Mouse (Mus musculus) neural tube, embryonic 12.5 days (tissue): ENCODE data around the gene Slc39a3. TPM values are rescaled to one million over a fixed set of nuclear protein-coding genes. Genes with fewer than 3 reads are reported as not detected.
A peak's percentile ranks its signal among the peaks of the same experiment; 100 is the strongest.
"Not testable (repeated sequence)": the region's sequence is repeated elsewhere in the genome, so short reads cannot be mapped to it uniquely, and the experiment has no call there.

Source experiments
- ATAC-seq: fragments of 200-750 bp; cut with Nextera tagmentation; 2 replicates; pipeline ENCODE4 v1.8.0; 2017; ENCODE audit warnings: low read depth, mild to moderate bottlenecking, moderate TSS enrichment, moderate library complexity; ENCODE audit not compliant: low FRiP score
- H3K27ac ChIP-seq: fragments of 300-500 bp; sonication (generic); 2 replicates; pipeline ENCODE4 v1.5.1; 2016
- H3K27me3 ChIP-seq: fragments of 300-500 bp; sonication (generic); replicated peaks from 2 replicates; pipeline ENCODE4 v1.6.1; 2016; ENCODE audit warnings: mild to moderate bottlenecking
- H3K36me3 ChIP-seq: fragments of 300-500 bp; sonication (generic); 2 replicates; pipeline ENCODE4 v1.6.1; 2016; ENCODE audit warnings: mild to moderate bottlenecking
- H3K4me1 ChIP-seq: fragments of 300-500 bp; sonication (generic); 2 replicates; pipeline ENCODE4 v1.6.1; 2016
- H3K4me2 ChIP-seq: fragments of 300-500 bp; sonication (generic); replicated peaks from 2 replicates; pipeline ENCODE4 v1.6.1; 2016; ENCODE audit warnings: mild to moderate bottlenecking
- H3K4me3 ChIP-seq: fragments of 300-500 bp; sonication (generic); 2 replicates; pipeline ENCODE4 v1.5.1; 2016
- H3K9ac ChIP-seq: fragments of 300-500 bp; sonication (generic); 2 replicates; pipeline ENCODE4 v1.6.1; 2016; ENCODE audit warnings: mild to moderate bottlenecking
- H3K9me3 ChIP-seq: fragments of 300-500 bp; sonication (generic); 2 replicates; pipeline ENCODE4 v1.6.1; 2016; ENCODE audit warnings: mild to moderate bottlenecking
- WGBS: fragments of 180-500 bp; shearing (Covaris S2); methylation state at CpG from one replicate; pipeline ENCODE4 v1.1.7; 2016; 5-methylcytosine and 5-hydroxymethylcytosine counted together
- polyA plus RNA-seq: library from polyadenylated mRNA; unstranded; fragments of >200 nt; fragmentation: Nextera tagmentation; extraction: Ambion mirVana; gene quantifications from 2 replicates; pipeline ENCODE4 v1.2.1, GENCODE M21; 2016

The Slc39a3 gene
- polyA plus RNA-seq, 1 experiment from 2014 or later: 40.2 TPM

GRCm38 (mm10) chr10:81062710-81063109, 25.5 kb upstream of the Slc39a3 start:
- Histone ChIP-seq H3K27me3 (no peaks in the 10 kb centered on the region), H3K9me3 (no peaks in the 10 kb centered on the region), H3K36me3 (peaks cover 6% of the 10 kb centered on the region; the same call in 1 of the 2 replicates), H3K27ac (no peak overlapping the region), H3K4me3 (no peak overlapping the region), H3K4me1 (peaks cover 18% of the 10 kb centered on the region), H3K9ac (no peak overlapping the region), H3K4me2 (no peak overlapping the region)
- WGBS: 64% methylated on average over 4 of the region's 4 CpGs
- no peak for ATAC-seq

DNA sequence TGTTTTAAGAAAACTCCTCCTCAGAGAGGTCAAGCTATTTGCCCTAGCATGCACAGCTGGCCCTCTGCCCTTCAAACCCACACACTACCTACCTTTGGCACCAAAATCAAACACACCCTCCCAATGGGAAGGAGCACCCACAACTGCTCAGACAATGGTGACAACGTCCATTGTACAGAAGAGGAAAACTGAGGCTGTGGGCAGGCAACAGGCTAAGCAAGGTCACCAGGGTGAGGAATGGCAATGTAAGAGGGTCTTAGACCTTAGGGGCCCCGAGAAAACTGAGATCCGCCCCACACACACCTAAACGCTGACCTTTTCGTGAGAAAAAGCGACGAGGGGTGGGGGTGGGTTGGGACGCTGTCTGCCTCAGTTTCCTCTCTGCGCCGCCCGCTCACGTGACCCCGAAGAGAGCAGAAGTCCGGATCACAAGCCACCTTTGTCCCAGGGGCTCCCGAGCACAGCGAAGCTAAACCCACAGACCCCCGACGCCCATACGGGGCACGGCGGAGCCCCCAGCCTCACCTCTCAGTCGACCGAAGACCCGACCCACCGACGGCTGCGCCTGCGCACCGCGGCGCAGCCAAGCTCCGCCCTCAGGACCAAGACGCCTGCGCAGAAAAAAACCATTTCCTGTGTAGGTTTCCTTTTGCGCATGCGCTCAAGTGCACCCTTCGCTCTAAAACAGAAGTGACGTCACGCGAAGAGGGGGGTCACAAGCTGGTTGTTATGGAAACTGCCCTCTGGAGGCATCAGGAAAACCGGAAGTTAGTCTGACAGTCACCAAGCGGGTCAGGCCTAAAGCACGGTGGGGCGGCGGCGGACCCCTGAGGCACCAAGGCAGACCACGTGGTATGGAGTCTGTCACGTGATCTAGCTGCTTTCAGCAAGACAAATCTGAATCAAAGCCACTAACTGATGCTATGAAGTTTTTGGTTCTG, 22.6 kb upstream of the Slc39a3 start, which contains the start of gene Sgta:
TSS of gene Sgta (minus strand) at position 579 of the 941 bp plus-strand sequence.
- WGBS: under 1% methylated on average over 48 of the region's 48 CpGs
- H3K27me3 ChIP-seq: no peaks in the 10 kb centered on the region

DNA sequence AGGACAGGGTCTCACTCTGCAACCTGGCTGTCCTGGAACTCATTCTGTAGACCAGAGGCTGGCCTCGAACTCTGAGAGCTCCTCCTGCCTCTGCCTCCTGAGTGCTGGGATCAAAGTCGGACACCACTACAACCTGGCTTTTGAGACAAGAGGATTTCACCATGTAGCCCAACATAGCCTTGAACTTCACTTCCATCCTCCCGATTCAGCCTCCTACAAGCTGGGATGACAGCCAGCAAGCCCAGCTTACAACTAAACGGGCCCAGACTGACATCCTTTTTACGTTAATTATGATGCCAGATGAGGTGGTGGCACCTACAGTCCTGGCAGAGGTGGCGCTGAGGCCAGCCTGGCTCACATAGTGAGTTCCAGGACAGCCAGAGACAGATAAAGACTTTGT, 21.7 kb upstream of the Slc39a3 start:
- H3K27me3 ChIP-seq: no peaks in the 10 kb centered on the region
- no peak overlapping the region for H3K4me3 ChIP-seq
- peaks cover 39% of the 10 kb centered on the region for H3K4me1 ChIP-seq
- H3K36me3 ChIP-seq: peaks cover 22% of the 10 kb centered on the region
- 91% methylated on average over 6 of the region's 6 CpGs for WGBS
- no peak for ATAC-seq
- H3K27ac ChIP-seq: no peak overlapping the region
- no peaks in the 10 kb centered on the region for H3K9me3 ChIP-seq
- H3K4me2 ChIP-seq: peak overlapping the region; percentile 80
- H3K9ac ChIP-seq: 0 out of 2 replicates have a peak overlapping the region, but pooled peaks have one; percentile 78

More for the DNA sequence above, 22.6 kb upstream of the Slc39a3 start, which contains the start of gene Sgta:
- no peak within 1 kb of the TSS for H3K27ac ChIP-seq
- H3K4me1 ChIP-seq: peaks cover 39% of the 10 kb centered on the region
- peak within 1 kb of the TSS; percentile 78 for H3K9ac ChIP-seq
- H3K4me3 ChIP-seq: peak within 1 kb of the TSS; percentile 79
- no peaks in the 10 kb centered on the region for H3K9me3 ChIP-seq
- H3K4me2 ChIP-seq: peak within 1 kb of the TSS; percentile 80
- peak; percentile 91 for ATAC-seq
- peaks cover 16% of the 10 kb centered on the region for H3K36me3 ChIP-seq

GRCm38 (mm10) chr10:81057406-81058130, 20.3 kb upstream of the Slc39a3 start:
- ATAC-seq: no peak
- Histone ChIP-seq H3K4me2 (no peak overlapping the region), H3K36me3 (peaks cover 24% of the 10 kb centered on the region), H3K27me3 (no peaks in the 10 kb centered on the region), H3K27ac (no peak overlapping the region), H3K9ac (0 out of 2 replicates have a peak overlapping the region, but pooled peaks have one; percentile 38), H3K4me3 (no peak overlapping the region), H3K4me1 (peaks cover 39% of the 10 kb centered on the region), H3K9me3 (no peaks in the 10 kb centered on the region)
- 95% methylated on average over 23 of the region's 23 CpGs for WGBS

DNA sequence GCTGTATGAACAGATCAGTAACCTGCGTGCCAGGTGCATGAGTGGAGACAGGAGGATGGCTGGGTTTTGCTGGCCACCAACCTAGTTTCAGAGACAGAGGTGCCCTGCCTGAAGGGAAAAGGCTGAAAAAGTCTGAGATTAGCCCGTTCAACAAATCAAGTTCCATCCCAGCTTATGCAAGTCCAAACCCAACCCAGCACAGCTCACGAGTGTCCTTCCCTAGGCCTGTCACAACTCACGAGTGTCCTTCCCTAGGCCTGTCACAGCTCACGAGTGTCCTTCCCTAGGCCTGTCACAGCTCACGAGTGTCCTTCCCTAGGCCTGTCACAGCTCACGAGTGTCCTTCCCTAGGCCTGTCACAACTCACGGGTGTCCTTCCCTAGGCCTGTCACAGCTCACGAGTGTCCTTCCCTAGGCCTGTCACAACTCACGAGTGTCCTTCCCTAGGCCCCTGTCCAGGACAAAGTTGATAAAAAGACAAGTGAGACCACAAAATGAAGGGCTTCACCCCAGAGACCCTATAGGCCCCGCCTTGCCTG, 18.6 kb upstream of the Slc39a3 start:
- H3K4me2 ChIP-seq, H3K4me3 ChIP-seq, H3K9me3 ChIP-seq, H3K27ac ChIP-seq, ATAC-seq, H3K27me3 ChIP-seq: not testable (repeated sequence)
- Histone ChIP-seq H3K36me3 (peaks cover 41% of the 10 kb centered on the region), H3K9ac (0 out of 2 replicates have a peak overlapping the region, but pooled peaks have one; percentile 17), H3K4me1 (peaks cover 39% of the 10 kb centered on the region)
- 84% methylated on average over 11 of the region's 11 CpGs for WGBS

DNA sequence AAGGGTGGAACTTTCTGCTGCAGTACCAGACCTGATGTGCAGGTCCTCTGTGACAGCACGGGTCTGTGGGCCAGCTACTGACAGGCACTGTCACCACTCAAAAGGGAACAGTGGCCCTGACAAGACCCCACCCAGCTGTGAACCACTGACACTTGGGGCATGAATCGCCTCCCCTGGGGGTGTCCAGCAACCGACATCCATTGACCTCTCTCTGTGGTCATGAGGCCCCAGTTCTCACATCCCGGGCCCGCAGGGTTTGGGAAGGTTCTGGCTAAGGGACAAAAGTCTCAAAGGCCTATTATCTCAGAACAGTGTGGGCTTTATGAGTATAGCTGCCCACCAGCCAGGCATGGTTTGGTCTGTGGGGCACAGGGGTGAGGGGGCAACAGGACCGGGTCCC, 17.9 kb upstream of the Slc39a3 start:
- no peak overlapping the region for H3K4me3 ChIP-seq
- H3K27me3 ChIP-seq: no peaks in the 10 kb centered on the region
- peaks cover 39% of the 10 kb centered on the region for H3K4me1 ChIP-seq
- ATAC-seq: no peak
- no peak overlapping the region for H3K4me2 ChIP-seq
- no peak overlapping the region for H3K9ac ChIP-seq
- H3K9me3 ChIP-seq: no peaks in the 10 kb centered on the region
- WGBS: 81% methylated on average over 6 of the region's 6 CpGs
- peaks cover 48% of the 10 kb centered on the region for H3K36me3 ChIP-seq
- no peak overlapping the region for H3K27ac ChIP-seq

DNA sequence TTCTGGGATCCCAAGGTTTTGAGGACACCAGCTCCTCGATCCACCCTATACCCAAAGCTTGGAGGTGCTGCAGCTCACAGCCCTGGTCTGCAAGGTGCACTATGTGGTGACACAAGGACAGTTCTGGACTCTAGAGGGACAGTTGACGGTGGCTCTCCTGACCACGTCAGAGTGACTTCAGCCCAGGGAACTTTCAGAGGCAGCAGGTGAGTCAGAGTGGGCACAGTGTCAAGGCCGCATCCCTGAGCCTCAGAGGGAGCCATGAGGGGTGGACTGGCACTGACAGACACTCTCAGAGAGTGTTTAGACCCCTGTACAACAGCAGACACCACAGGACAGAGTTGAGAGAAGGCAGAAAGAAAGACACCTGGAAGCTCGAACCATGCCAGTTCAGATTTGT, 15.4 kb upstream of the Slc39a3 start:
- H3K4me1 ChIP-seq: peaks cover 20% of the 10 kb centered on the region
- no peak overlapping the region for H3K27ac ChIP-seq
- H3K9ac ChIP-seq: no peak overlapping the region
- ATAC-seq: no peak
- H3K9me3 ChIP-seq: no peaks in the 10 kb centered on the region
- 93% methylated on average over 5 of the region's 5 CpGs for WGBS
- H3K27me3 ChIP-seq: no peaks in the 10 kb centered on the region
- H3K4me2 ChIP-seq: no peak overlapping the region
- H3K4me3 ChIP-seq: no peak overlapping the region
- H3K36me3 ChIP-seq: peaks cover 66% of the 10 kb centered on the region

- H3K4me3 ChIP-seq: no peak overlapping the region
- H3K4me1 ChIP-seq: peaks cover 6% of the 10 kb centered on the region; the same call in 1 of the 2 replicates
- H3K36me3 ChIP-seq: peaks cover 76% of the 10 kb centered on the region
- ATAC-seq: no peak
- no peak overlapping the region for H3K27ac ChIP-seq
- WGBS: 97% methylated on average over 6 of the region's 6 CpGs
- H3K9me3 ChIP-seq: no peaks in the 10 kb centered on the region
- no peaks in the 10 kb centered on the region for H3K27me3 ChIP-seq
- H3K9ac ChIP-seq: no peak overlapping the region
- no peak overlapping the region for H3K4me2 ChIP-seq
These were observed 13.9 kb upstream of the Slc39a3 start for GRCm38 (mm10) chr10:81051133-81051532.

DNA sequence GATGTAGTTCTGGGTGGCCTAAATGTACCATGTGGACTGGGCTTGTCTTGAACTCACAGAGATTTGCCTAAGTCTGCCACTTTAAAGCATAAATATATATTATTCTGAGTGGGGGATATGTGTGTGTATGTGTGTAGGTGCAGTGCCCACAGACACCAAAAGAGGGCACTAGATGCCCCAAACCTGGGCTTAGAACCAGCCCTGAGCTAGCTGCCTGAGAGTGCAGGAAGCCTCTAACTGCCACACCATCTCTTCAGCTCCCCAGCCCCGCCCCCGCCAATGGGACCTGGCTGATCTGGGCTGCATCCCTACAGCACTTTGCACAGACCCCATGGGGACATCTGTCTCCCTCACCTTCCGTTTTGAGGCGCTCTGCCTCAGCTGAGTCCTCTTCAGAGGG, 13.4 kb upstream of the Slc39a3 start:
- no peak for ATAC-seq
- 91% methylated on average over 4 of the region's 4 CpGs for WGBS
- Histone ChIP-seq H3K9ac (no peak overlapping the region), H3K9me3 (no peaks in the 10 kb centered on the region), H3K27me3 (no peaks in the 10 kb centered on the region), H3K4me3 (no peak overlapping the region), H3K36me3 (peaks cover 81% of the 10 kb centered on the region), H3K4me1 (peaks cover 5% of the 10 kb centered on the region; the same call in 1 of the 2 replicates), H3K27ac (no peak overlapping the region), H3K4me2 (no peak overlapping the region)

DNA sequence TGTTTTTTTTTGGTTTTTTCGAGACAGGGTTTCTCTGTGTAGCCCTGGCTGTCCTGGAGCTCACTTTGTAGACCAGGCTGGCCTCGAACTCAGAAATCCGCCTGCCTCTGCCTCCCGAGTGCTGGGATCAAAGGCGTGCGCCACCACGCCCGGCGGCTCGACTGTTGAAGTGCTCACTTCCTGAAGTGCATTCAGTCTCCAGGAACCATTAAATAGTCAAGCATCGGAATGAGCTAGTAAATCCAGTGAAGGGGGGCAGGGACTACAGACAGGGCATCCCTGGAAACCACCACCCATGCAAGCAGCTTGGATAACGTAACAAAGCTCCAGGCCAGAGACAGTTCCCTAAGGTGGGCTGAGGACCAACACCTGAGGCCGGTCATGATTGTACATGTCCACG, 8.0 kb upstream of the Slc39a3 start:
- not testable (repeated sequence) for H3K9ac ChIP-seq, H3K4me3 ChIP-seq, H3K27me3 ChIP-seq, H3K9me3 ChIP-seq, H3K27ac ChIP-seq, H3K4me1 ChIP-seq, H3K4me2 ChIP-seq, ATAC-seq
- 94% methylated on average over 14 of the region's 14 CpGs for WGBS
- H3K36me3 ChIP-seq: peaks cover 79% of the 10 kb centered on the region

GRCm38 (mm10) chr10:81041458-81042175, 4.4 kb upstream of the Slc39a3 start:
- H3K9me3 ChIP-seq: no peaks in the 10 kb centered on the region
- no peaks in the 10 kb centered on the region for H3K4me1 ChIP-seq
- H3K27ac ChIP-seq: no peak overlapping the region
- H3K9ac ChIP-seq: no peak overlapping the region
- H3K36me3 ChIP-seq: peaks cover 42% of the 10 kb centered on the region
- no peak for ATAC-seq
- 36% methylated on average over 13 of the region's 13 CpGs for WGBS
- H3K4me2 ChIP-seq: no peak overlapping the region
- no peaks in the 10 kb centered on the region for H3K27me3 ChIP-seq
- no peak overlapping the region for H3K4me3 ChIP-seq
